ENCODE assay signal across 8 mouse cellular contexts in the genomic region with DNA sequence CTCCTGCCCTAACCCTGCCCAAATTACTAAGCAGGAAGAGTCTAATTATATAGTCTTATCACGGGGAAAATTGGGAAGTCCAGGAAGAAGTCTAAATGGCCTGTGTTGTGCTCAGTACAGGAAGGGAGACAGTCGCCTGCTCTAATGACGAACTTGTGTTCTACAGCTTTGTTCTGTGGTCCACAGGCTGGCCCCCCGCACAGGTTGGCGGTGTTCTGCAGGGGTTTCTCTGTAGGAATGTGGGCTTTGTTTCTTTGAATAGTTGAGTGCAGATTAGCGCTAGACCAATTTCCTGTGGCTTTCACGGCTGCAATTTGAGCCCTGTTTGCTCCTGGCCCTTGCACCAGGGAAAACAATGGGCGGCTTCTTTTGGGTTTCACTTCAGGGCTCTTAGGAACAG. TPM values are rescaled to one million over a fixed set of nuclear protein-coding genes. Genes with fewer than 3 reads are reported as not detected.
DNase-seq lines count a peak whose midpoint lies in the region; ATAC-seq and TF ChIP-seq lines count a peak whose summit lies in the region.

No protein-coding gene starts in this region.

- H3K4me2 ChIP-seq in intestine, embryonic 14.5 days (ENCODE audit: low read length) = peak overlapping the region; percentile 24
- H3K4me2 ChIP-seq in intestine, embryonic 16.5 days (ENCODE audit: low read depth, low read length) = no peak overlapping the region
- peak overlapping the region; percentile 21; the same call in 1 of the 2 replicates for H3K4me2 ChIP-seq in heart, postnatal 0 days (ENCODE audit: low read depth, low read length)

- no peaks in the 10 kb centered on the region for H3K9me3 ChIP-seq in intestine, embryonic 14.5 days (ENCODE audit: control insufficient read depth, low read length)
- H3K9me3 ChIP-seq in intestine, embryonic 16.5 days (ENCODE audit: control insufficient read depth, low read length) = no peaks in the 10 kb centered on the region
- no peaks in the 10 kb centered on the region for H3K9me3 ChIP-seq in heart, postnatal 0 days (replicated peaks; ENCODE audit: control insufficient read depth, low read length)

- H3K27ac ChIP-seq in intestine, embryonic 14.5 days (ENCODE audit: low read depth) = no peak overlapping the region
- no peak overlapping the region for H3K27ac ChIP-seq in intestine, embryonic 16.5 days (ENCODE audit: low read length)
- H3K27ac ChIP-seq in heart, postnatal 0 days (ENCODE audit: low read depth) = peak overlapping the region; percentile 43

- peaks cover 25% of the 10 kb centered on the region for H3K4me1 ChIP-seq in intestine, embryonic 14.5 days (replicated peaks; ENCODE audit: control insufficient read depth, insufficient read depth, low read length)
- peaks cover 33% of the 10 kb centered on the region for H3K4me1 ChIP-seq in intestine, embryonic 16.5 days (ENCODE audit: control insufficient read depth, insufficient read depth, low read length)
- peaks cover 16% of the 10 kb centered on the region; the same call in 1 of the 2 replicates for H3K4me1 ChIP-seq in heart, postnatal 0 days (ENCODE audit: control insufficient read depth, insufficient read depth)

- DNase-seq in intestine, embryonic 14.5 days (ENCODE audit: low spot score) = no peak
- peak; percentile 66 for DNase-seq in embryo, embryonic 10.5 days (ENCODE audit: low spot score)
- peak; percentile 30 for DNase-seq in heart, postnatal 0 days (ENCODE audit: low spot score)
- peak; percentile 57 for DNase-seq in lung, postnatal 36 days
- no peak for DNase-seq in layer of hippocampus, postnatal 25 days (ENCODE audit: extremely low spot score in 1 of 2, low spot score in 1 of 2)

- 9% methylated on average over 8 of the region's 8 CpGs for WGBS in intestine, embryonic 14.5 days
- 13% methylated on average over 8 of the region's 8 CpGs for WGBS in intestine, embryonic 16.5 days
- 19% methylated on average over 8 of the region's 8 CpGs for WGBS in heart, postnatal 0 days

- H3K9ac ChIP-seq in intestine, embryonic 14.5 days (ENCODE audit: low read length) = no peak overlapping the region
- no peak overlapping the region for H3K9ac ChIP-seq in intestine, embryonic 16.5 days (ENCODE audit: low read depth, low read length)
- H3K9ac ChIP-seq in heart, postnatal 0 days (replicated peaks; ENCODE audit: low read depth, low read length) = no peak overlapping the region

- H3K4me3 ChIP-seq in intestine, embryonic 14.5 days (ENCODE audit: low read depth, low read length) = no peak overlapping the region
- no peak overlapping the region for H3K4me3 ChIP-seq in intestine, embryonic 16.5 days (ENCODE audit: low read length)
- no peak overlapping the region for H3K4me3 ChIP-seq in heart, postnatal 0 days (ENCODE audit: low read depth, low read length)

- no peaks in the 10 kb centered on the region for H3K36me3 ChIP-seq in intestine, embryonic 14.5 days (ENCODE audit: control insufficient read depth, insufficient read depth, low read length)
- no peaks in the 10 kb centered on the region for H3K36me3 ChIP-seq in intestine, embryonic 16.5 days (ENCODE audit: control insufficient read depth, insufficient read depth, low read length)
- H3K36me3 ChIP-seq in heart, postnatal 0 days (replicated peaks; ENCODE audit: control insufficient read depth, insufficient read depth, low read length) = no peaks in the 10 kb centered on the region

- TF ChIP-seq EP300 in heart, postnatal 0 days (IDR thresholded peaks at IDR 0.05; ENCODE audit: low read depth) = peak; percentile 70; the same call in 1 of the 2 replicates

- no peak for ATAC-seq in intestine, embryonic 14.5 days (replicated peaks; ENCODE audit: low FRiP score, low TSS enrichment, low read depth)
- ATAC-seq in intestine, embryonic 16.5 days = no peak
- ATAC-seq in heart, postnatal 0 days (ENCODE audit: insufficient read depth, low read depth) = peak; percentile 66
- ATAC-seq in activated CD4-positive, CD25-positive, alpha-beta regulatory T cell, adult 4 months = no peak
- no peak for ATAC-seq in megakaryocyte-erythroid progenitor cell, adult 5-6 weeks (replicated peaks; ENCODE audit: low FRiP score, low TSS enrichment, poor library complexity, severe bottlenecking)

- peaks cover 22% of the 10 kb centered on the region for H3K27me3 ChIP-seq in intestine, embryonic 14.5 days (replicated peaks; ENCODE audit: control insufficient read depth, insufficient read depth, low read length)
- no peaks in the 10 kb centered on the region for H3K27me3 ChIP-seq in intestine, embryonic 16.5 days (replicated peaks; ENCODE audit: control insufficient read depth, insufficient read depth, low read length)
- H3K27me3 ChIP-seq in heart, postnatal 0 days (ENCODE audit: control insufficient read depth, insufficient read depth, low read length) = no peaks in the 10 kb centered on the region

- TF ChIP-seq CTCF in heart, postnatal 0 days (IDR thresholded peaks at IDR 0.05; ENCODE audit: low read depth) = no peak

RNA-seq across cellular contexts. Expression of gene Spry1, which starts 17.3 kb away (rescaled TPM):
- polyA plus RNA-seq in intestine, embryonic 14.5 days (2014; fragmentation: Nextera tagmentation; extraction: Ambion mirVana) = 18.4 and 18.5 TPM in 2 replicates
- 11.3 and 13.4 TPM in 2 replicates for polyA plus RNA-seq in intestine, embryonic 16.5 days (2015; fragmentation: Nextera tagmentation; extraction: Ambion mirVana)
- total RNA-seq in heart, postnatal 0 days (2014; rRNA removed; ENCODE audit: low replicate concordance) = 39.2 and 39.6 TPM in 2 replicates
- 4.8 and 5.4 TPM in 2 replicates for polyA plus RNA-seq in heart, postnatal 0 days (2015; fragmentation: Nextera tagmentation; extraction: Ambion mirVana)
- total RNA-seq in layer of hippocampus, postnatal 25 days (2021) = 10 to 100 TPM; 14.0 to 14.2 TPM
- 10 to 100 TPM; 10.2 to 10.3 TPM for polyA plus RNA-seq in activated CD4-positive, CD25-positive, alpha-beta regulatory T cell, adult 4 months (2017; shearing (Covaris generic))
- 0.20 and 2.7 TPM in 2 replicates for total RNA-seq in megakaryocyte-erythroid progenitor cell, adult 5-6 weeks (2014; fragmentation: Nextera tagmentation)
- total RNA-seq in megakaryocyte-erythroid progenitor cell, adult 5-6 weeks (2017) = 1.3 and 3.3 TPM in 2 replicates

Comparison
In these comparisons a context has a peak if more than half of its experiments do, and no peak if none do; other contexts are left out.
1. DNase-seq: peak in embryo, embryonic 10.5 days (single experiment), heart, postnatal 0 days (single experiment) and lung, postnatal 36 days (single experiment); none in intestine, embryonic 14.5 days (single experiment) and layer of hippocampus, postnatal 25 days (0 of 2).